Mouse (Mus musculus): Measurements from ENCODE around the gene Rybp.
A peak's percentile ranks its signal among the peaks of the same experiment; 100 is the strongest.

The Rybp gene

DNA sequence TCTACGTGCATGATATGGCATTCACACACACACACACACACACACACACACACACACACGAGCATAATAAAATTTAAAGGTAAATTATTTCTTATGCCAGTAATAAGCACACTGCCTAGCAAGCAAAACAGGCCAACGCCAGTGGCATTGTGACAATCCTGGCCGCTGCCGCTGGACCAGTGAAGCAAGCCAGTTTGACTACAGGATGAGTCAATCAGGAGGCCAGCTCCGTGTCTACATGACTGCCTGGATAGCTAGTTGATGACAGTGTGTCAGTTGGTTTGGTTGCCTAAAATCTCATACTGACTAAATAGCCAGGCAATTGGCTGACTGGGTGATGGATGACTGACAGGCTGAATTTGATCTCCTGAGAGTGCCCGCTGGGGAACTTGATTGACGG lies 69.8 kb downstream of the Rybp start:
- no peak for DNase-seq

DNA sequence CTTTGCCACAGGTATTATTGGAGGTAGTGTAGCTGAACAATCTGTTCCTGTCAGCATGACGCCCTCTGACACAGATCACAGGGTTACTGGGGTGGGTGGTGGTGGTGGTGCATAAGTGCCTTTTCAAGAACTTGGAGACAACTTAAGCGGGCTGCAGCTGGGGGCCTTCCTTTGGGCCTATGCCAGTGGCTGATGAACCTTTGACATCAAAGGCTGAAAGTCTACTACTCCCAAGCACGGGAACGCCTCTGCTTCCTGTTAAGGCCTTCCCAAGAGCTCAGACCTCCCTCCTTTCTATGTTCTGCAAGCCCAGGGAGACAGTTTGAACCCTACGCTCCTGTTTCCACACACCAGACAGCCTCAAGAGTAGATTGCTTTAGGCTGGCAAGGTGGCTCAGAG lies 70.3 kb downstream of the Rybp start:
- DNase-seq = no peak

DNA sequence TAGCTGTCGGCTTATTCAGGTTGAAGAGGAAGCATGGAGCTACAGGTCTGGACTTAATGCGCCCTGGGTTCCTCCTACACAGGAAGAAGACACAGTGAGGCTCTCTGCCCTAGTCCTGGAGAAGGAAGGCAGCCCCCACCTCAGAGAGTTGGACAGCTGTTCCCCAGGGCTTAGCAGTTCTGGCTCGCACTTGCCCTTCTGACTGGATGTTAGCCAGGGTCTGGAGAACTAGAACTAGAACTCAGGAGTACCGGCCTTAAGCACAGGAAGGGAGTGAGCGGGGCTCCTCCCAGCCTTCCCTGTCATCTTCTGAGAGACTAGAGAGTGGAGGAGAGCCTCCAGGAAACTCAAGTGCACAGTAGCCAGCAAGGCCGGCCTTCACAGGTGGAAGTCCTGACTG lies 71.5 kb downstream of the Rybp start:
- no peak for DNase-seq

DNA sequence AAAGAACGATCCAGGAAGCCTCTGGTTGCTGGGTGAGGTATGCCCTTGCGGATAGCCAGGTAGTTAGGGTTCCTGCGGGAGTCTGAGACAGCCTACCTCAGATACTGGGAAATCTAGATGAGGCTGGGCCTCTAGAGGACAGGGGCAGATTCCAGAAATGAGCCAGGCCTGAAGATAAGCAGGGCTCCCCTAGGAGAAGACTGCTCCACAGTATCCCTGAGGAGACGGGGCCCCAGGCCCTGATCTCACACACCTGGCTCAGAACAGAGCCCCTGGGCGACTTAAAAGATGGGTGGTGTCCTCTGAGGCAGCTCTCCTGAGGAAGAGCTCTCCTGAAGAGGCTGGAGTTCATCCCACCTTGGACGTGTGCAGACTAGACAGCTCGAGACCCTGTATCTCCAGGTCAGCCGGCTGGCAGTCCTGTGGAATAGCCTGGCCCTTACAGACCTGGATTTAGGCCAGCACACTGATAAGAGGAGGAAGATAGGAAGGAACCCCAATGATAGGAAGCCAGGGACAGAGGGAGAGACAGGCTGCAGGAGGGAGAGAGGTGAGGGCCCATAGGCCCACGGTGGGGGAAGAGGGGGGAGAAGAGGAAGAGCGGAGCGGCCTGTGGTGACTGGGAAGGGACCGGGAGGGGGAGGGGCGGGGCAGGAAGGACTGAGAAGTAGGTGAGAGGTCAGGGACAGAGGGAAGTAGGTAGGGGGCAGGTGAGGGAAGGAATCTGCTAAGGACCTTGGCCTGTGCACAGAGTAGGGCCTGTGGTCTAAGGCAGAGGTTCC lies 73.0 kb downstream of the Rybp start:
- no peak for DNase-seq

DNA sequence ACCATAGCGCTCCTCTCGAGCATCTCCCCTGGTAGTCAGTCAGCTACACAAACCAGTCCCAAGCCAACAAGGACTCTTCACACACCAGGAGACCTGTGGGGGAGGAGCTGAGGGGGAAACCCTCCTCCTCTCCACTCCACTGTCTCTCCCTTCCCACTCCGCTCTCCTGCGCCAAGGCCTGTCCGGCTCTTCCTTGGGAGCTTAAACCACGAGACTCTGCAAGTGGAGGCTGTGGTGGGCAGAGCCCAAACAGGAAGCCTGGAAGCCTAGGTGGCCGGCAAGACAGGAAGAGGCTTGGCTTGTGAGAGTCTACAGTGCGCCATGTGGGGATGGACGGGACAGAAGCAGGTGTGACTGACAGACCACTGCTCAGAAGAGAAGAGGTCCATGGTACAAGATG lies 73.7 kb downstream of the Rybp start:
- no peak for DNase-seq

DNA sequence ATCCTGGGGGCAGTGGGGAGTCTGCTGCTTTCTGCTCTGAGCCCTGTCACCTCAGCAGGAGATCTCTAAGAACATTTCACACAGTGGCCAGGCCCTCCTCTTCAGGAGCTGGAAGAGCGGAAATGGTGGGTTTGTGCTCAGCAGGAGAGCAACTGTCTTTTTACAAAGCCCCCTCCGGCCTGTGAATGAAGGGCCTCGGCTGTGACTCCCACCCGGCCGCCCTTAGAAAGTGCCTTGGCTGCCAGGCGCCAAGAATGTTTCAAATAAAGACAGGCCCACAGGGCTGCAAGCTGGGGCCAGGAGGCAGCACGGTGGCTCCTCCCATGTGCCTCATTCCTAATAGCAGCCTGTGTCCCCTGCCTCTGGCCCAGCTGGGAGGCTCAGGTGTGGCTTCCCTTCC lies 74.5 kb downstream of the Rybp start:
- DNase-seq = no peak

DNA sequence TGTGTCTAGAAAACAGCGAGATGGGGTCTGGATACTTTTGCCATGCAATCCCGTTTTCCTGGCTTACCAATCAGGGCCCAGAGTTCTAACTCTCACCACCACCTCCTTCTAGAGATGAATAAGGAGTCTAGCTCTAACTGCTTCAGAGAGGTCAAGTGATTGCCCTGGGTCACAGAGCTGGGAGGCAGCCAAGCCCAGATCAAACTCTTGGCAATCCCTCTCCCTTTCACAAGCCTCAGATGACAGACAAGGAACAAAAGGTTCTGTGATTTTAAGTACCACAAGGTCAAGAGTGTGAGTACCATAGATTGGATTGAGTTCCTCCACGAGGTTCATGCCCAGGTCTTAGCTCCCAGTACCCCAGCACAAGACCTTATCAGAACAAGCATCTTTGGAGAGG lies 75.6 kb downstream of the Rybp start:
- peak; percentile 50 for DNase-seq

DNA sequence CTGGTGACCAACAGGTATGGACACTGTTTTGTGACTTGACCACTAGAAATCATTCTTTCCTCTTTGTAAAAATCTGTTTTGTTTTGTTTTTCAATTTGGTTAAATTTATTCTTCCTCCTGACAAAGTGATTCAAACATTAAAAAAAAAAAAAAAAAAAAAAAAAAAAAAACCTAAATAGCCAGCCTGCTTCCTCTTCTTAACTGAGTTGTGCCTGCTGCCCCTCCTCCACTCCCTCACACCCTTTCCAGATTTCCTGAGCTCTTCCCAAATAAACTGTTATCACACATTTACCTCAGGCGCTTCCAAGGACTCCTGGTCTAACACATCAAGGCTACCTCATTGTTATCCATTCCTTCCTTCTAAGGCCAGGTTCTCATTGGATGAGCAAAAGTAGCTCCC lies 76.8 kb downstream of the Rybp start:
- DNase-seq = no peak

DNA sequence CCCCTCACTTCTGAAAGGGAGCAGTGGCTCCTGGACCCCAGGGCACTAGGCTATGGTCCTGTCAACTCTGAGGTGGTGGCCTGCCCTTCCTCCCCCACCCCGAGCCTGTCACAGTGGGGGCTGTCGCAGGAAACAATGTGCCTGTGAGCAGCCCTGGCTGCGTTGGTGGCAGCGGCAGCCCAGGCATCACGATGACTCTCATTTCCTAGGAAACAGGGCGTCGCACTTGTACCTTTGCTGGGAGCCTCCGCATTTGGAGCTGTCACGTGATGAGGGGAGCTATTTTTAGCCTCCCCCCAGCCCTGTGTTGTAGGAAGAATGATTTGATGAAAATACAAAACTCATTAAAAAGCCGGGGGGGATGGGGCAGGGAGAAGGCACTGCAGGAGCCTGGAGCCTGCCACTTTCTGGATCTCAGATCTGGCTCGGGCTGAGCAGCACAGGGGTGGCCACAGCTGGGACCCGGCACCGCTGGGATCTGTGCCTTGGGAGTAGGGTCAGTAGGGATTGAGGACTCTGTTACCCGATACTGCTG lies 80.5 kb downstream of the Rybp start:
- no peak for DNase-seq

DNA sequence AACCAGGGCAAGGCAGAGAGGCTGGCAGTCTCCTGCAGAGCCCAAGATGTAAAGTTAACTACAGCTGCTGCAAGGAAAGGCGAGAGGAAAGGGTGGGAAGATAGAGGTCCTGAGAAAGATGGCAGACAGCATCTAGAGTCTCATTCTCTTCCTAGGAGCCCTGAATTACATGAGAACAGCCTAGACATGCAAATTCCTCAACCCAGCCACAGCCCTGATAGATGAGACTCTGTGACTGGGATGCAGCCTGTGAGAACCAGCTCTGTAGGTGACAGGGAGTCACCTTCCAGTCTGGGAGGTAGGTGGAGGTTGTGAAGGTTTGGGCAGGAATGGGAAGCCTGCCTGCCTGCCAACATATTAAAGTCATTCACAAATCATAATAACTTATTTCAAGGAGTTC lies 81.0 kb downstream of the Rybp start:
- no peak for DNase-seq

DNA sequence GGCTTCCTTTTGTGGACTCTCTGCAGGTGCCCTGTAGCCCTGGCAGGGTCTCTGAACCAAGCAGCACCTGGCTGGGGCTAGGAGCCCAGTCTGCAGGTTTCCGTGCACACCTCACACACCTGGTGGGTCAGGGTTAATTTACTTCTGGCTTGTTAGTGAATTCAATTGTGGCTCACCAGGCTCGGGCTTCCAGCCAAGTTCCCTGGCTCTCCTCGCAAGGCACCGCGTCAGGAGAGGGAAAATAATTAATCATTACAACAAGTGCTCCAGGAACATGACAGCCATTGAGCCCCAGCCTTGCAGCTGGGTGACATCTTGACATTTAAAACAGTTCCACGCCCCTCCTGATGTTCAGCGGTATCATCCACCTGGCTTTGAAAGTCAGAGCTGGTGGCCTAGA lies 82.8 kb downstream of the Rybp start:
- peak; percentile 60 for DNase-seq

DNA sequence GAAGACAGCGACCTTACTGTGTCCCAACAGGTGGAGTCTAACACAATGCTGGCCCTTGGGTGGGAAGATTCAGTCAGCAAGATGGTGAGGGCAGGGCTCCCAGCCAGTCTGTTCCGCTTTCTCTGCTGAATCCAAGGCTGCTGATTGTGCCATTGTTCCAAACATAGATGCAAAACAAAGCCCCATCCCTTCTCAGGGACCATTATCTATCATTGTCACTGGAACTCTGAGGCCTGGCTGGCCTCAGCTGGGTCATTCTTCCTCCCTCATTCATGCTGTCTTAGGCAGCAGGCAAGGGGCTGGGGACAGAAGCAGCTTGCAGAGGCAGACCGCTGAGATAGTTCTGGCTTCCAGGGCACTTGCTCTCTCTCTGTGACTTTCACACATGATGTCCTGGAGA lies 83.8 kb downstream of the Rybp start:
- DNase-seq = no peak

DNA sequence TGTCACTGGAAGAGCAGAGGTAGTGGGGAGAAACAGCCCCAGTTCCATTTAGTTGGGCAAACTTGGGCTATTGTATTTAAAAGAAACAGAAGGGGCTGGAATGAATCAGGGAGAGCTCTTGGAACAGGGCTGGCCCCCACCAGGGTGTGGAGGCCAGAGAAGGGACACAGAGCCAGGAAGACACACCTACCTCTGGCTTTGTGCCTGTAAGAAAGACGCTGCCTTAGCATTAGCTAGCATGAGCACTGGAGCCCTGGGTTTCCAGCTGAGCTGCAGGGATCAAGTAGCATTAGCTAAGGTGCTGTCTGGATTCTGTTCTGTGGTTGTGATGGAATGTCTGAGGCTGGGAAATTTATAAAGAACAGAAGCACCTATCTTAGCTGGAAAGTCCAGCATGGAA lies 85.2 kb downstream of the Rybp start:
- no peak for DNase-seq

DNA sequence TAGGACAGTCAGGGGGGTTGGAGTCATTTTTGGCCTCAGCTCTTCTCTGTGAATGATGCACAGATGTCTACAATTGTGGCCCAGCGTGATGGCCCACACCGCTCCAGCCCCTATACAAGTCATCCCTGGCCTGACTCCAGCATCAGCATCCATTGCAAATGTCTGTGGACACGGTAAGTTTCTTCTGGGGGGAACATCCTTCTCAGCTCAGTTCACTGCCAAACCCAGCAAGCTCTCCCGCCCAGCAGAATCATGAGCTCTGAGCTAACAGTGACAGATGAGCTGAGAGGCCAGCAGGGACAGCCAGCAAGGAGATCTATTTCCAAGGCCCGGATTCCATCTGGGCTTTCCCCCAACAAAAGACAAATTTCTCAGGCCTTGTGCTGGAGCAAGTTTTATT lies 90.2 kb downstream of the Rybp start:
- DNase-seq = peak; percentile 63

DNA sequence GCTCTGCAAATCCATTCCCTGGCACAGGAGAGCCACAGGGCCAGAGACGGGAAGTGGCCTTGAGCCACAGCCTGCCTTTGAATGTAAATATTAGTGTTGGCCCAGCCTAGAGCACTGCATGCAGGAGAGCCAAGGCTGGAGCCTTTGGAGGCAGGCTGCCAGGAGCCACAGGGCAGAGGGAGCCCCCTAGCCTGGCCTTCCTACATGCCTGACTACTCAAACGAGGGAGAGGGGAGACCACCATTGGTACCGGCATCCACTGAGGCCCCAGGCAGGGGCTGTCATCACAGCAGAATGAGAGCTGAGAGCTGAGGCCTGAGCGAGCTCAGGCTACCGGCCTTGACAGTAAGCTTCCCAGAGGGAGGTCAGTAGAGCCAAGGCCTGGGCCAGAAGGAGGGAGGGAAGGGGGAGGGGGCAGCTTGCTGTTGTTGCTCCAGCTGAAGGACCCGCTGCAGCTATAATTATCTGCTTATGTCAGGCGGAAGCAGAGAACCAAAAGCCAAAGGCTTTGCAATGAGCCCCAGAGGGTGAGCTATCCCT lies 91.3 kb downstream of the Rybp start:
- DNase-seq = peak; percentile 84

DNA sequence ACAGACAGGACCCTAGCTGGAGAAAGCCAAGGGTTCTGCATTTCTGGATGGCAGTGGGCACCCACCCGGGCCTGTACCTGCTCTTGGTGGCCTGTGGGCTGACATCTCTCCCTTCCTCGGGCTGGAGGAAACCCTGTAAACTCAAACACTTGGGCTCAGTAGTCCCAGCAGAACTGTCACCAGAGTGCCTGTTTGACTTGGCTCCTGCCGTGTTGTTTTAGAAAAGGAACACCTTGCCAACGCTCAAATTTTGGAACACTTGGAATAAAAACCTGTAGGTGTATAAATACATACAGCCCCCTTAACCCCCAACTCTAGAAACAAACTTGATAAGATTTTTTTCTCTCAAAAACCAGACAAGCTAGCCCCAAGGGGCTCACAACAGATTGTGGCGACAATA lies 92.2 kb downstream of the Rybp start:
- peak; percentile 16 for DNase-seq

DNA sequence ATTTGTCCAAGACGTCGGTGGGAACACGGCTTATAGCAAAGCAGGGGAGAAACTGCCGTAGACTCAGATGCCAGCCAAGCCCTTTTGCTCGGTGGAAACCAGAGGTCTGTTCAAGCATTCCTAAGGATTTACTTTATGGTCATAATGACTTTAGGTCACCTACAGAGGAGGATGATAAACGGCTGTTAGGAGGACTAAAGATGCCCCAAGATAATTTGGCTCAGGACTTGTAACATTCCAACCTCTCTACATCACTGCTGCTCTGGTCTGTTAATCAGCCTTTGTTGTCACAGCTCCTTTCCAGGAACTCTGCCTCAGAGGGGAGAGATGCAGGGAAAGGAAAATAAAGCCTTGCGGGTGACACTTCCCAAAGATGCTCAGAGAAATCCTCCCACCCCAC lies 93.5 kb downstream of the Rybp start:
- DNase-seq = no peak

DNA sequence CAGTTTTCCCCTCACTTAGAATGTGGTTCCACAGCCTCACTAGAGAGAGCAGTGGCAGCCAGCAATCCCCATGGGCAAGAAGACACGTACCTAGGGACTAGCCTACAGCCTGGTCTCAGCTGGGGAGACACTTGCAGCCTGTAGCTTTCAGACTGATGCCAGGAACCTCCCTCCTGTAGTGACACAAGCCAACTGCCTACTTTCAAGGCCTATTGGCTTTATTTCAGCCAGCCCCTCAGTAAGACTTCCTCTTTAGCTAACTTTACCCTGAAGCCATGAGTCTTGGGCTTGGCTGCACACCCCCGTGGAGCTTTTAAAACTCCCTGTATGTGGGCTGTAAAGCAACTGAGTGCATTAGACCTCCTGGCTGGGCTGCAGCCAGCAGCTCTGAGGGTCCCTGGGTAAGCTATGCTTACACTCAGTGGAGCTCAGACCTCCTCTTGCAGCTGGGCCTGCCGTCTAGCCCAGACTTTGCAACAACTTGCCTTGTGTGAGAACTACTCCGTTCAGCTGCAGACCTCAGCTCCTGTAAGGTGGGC lies 94.5 kb downstream of the Rybp start:
- DNase-seq = no peak

DNA sequence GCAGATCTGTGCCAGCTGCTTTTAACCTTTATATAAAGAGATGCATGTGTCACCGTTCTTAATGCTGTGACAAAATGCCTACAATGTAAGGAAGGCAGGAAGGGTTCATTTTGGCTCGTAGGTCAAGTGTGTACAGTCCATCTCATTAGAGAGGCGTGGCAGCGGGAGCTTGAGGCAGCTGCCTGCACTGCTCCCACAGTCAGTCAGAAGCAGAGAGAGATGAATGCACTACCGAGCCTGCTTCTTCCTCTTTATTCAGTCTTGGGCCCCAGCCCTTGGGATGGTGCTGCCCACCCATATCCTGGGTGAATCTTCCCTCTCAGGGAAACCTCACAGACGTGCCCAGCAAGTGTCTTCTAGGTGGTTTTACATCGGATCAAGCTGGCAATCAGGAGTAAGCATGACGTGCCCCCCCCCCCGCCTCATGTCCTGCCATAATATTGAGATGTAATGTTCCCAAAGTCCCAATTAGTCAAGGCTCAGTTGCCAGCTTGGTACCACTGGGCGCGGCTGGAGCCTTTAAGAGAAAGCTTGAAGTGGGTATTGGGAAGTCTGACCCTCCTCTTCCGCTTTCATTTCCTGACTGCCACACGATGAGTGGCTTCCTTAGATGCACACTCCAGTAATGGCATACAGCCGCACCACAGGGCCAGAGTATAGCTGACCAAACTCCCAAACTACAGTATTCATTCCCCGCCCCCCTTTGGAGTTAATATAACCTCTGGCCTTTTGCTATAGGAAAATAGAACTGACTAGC lies 96.3 kb downstream of the Rybp start:
- DNase-seq = no peak

DNA sequence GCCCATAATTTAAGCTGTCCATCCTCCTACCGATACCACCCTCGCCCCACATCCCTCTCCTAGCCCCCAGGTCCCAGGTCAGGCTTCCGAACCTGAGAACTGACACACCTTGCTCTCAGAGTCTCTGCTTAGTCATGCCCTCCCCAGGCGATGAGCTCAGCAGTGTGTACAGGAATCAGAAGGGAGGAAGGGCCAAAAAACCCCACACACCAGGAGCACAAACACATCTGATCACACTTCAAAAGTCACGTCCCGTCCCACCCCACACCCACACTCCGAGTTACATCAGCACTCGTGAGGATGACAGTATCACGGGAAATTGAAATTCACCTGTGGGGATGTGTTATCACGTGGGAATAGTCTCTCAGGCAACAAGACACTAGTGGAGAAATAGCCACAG lies 97.0 kb downstream of the Rybp start:
- no peak for DNase-seq

DNA sequence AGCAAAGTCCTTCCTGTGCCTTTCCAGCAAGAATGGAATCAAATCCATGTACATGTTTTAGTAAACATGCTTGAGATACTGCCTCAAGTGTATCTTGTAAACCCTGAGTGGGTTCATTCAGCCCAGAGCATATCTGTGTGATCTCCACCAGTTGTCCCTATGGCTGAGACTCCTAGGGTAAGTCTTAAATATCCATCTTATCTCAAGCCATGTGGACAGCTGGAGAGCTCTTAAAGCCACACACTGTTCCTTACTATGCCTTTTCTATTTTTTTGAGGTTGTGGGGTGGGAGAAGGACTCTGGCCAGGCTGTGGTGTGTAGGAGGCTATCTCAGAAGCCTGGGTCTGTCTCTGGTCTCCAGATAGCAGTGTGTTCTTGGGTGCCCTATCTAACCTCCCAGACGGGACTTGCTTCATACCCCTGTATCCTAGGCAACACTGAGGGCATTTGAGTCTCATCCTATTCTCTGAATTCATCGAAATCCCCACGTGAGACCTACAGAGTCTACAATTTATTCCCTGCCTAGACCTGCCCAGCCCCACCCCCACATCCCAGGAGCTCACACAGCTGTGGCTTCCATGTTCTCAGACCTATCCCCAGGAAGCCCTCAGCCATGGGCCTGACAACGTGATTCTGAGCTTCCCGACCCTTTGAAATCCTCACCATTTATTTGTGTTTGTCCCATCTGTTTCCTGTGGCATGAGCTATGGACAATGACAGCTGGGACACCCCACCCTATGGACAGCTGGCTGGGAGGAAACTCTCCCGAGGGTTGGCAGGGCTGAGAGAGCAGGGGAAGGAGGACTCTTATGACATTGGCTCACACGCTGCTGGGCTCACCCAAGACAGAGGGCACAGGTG lies 98.2 kb downstream of the Rybp start:
- DNase-seq = peak; percentile 44

DNA sequence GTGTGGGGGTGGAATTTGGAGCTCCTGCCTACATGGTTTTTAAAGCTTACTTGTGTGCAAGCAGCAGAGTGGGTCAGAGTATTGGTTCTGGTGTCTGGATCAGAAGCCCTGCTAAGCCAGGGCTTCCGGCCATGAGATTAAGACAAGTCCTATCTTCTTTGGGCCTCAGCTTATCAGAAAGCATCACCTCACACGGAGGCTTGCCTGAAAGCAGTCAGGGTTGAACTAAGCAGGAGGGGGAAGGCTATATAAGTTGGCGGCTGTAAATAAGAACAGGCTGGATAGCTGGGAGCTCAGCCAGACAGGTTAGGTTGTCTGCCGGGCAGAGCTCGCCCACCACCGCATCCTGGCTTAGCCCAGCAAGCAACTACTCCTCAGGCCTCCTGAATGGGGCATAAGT lies 99.5 kb downstream of the Rybp start:
- DNase-seq = no peak

DNA sequence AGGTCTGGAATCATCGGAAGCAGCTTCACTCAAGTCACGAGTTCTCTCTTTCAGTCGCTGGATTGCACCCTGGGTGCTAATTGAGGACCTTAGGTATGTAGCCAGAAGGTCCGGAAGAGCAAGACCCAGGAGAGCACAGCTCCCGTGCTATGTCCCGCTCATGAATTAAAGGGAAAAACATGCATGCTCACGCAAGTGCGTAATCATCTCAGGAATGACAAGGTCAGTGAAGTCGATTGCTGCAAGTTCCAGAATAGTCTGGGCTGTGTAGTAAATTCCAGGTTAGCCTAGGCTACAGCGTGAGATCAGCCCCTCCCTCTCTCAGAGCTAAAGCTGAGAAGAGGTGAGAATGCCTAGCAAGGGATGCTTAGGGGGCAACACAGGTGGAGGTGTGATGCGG lies 100.5 kb downstream of the Rybp start:
- DNase-seq = no peak

Data from lung, postnatal 14 days (tissue).